Mouse (Mus musculus) forebrain, postnatal 0 days (tissue): ENCODE data around the gene Serpina1c. TPM values are rescaled to one million over a fixed set of nuclear protein-coding genes. Genes with fewer than 3 reads are reported as not detected.
"Not testable (repeated sequence)": the region's sequence is repeated elsewhere in the genome, so short reads cannot be mapped to it uniquely, and the experiment has no call there.

Experiments
- ATAC-seq: fragments of 200-750 bp; cut with Nextera tagmentation; 2 replicates; pipeline ENCODE4 v1.8.0; 2017; ENCODE audit warnings: mild to moderate bottlenecking, moderate library complexity
- DNase-seq: peaks from one replicate; pipeline ENCODE4 v3.0.0-alpha.2; 2015
- H3K27ac ChIP-seq: fragments of 300-500 bp; sonication (generic); 2 replicates; pipeline ENCODE4 v1.5.1; 2014; ENCODE audit warnings: low read depth, mild to moderate bottlenecking, antibody characterized with exemption, low read length, moderate library complexity, mixed read lengths
- H3K27me3 ChIP-seq: fragments of 300-500 bp; sonication (generic); 2 replicates; pipeline ENCODE4 v1.6.1; 2014; ENCODE audit warnings: mild to moderate bottlenecking, low read length, mixed read lengths; ENCODE audit not compliant: insufficient read depth
- H3K36me3 ChIP-seq: fragments of 300-500 bp; sonication (generic); 2 replicates; pipeline ENCODE4 v1.6.1; 2014; ENCODE audit warnings: mild to moderate bottlenecking, moderate library complexity; ENCODE audit not compliant: insufficient read depth
- H3K4me1 ChIP-seq: fragments of 300-500 bp; sonication (generic); 2 replicates; pipeline ENCODE4 v1.6.1; 2014; ENCODE audit warnings: antibody characterized with exemption; ENCODE audit not compliant: insufficient read depth
- H3K4me2 ChIP-seq: fragments of 300-500 bp; sonication (generic); 2 replicates; pipeline ENCODE4 v1.6.1; 2014; ENCODE audit warnings: low read depth, mild to moderate bottlenecking, moderate library complexity
- H3K4me3 ChIP-seq: fragments of 300-500 bp; sonication (generic); 2 replicates; pipeline ENCODE4 v1.5.1; 2014; ENCODE audit warnings: low read depth, low read length, mixed read lengths
- H3K9ac ChIP-seq: fragments of 300-500 bp; sonication (generic); 2 replicates; pipeline ENCODE4 v1.6.1; 2014; ENCODE audit warnings: mild to moderate bottlenecking
- H3K9me3 ChIP-seq: fragments of 300-500 bp; sonication (generic); 2 replicates; pipeline ENCODE4 v1.6.1; 2016; ENCODE audit warnings: low read length
- CTCF ChIP-seq: sonication (generic); IDR thresholded peaks from 2 replicates; pipeline ENCODE4 v1.5.1; 2016; ENCODE audit warnings: antibody characterized with exemption, control low read depth, low read depth
- WGBS: fragments of 180-500 bp; shearing (Covaris S2); extraction: QIAGEN DNeasy Blood & Tissue Kit; methylation state at CpG from one replicate; pipeline ENCODE4 v1.1.7; 2014; 5-methylcytosine and 5-hydroxymethylcytosine counted together
- polyA plus RNA-seq: library from polyadenylated mRNA; unstranded; fragments of >200 nt; fragmentation: Nextera tagmentation; extraction: Ambion mirVana; gene quantifications from 2 replicates; pipeline ENCODE4 v1.2.1, GENCODE M21; 2015
- total RNA-seq: library from RNA; depleted of rRNA; stranded (reverse); fragments of >200 nt; gene quantifications from 2 replicates; pipeline ENCODE4 v1.2.3, GENCODE M21; 2014; rRNA removed

The Serpina1c gene
- total and polyA plus RNA-seq, 2 experiments from 2014 or later = not detected

DNA sequence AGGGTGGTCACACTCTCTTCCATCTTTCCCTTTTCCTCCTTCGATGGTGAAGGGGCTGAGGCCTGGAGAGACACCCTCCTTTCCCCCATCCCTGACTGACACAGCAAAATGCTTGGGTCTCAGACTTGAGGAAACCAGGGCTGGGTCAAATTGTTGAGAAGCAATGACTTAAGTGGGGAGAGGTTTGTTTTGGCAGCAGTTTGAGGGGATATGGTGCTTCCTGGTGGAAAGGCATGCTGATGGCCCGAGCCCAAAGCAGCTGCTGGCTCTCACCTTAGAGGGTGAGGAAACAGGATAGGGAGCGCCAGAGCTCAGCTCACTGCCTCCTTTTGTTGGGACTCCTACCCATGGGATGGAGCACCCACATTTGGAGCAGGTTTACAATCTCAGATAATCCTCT, 43.7 kb downstream of the Serpina1c start:
- Histone ChIP-seq H3K36me3 (no peaks in the 10 kb centered on the region), H3K9me3 (no peaks in the 10 kb centered on the region), H3K9ac (no peak overlapping the region), H3K4me2 (no peak overlapping the region), H3K27me3 (no peaks in the 10 kb centered on the region), H3K27ac (no peak overlapping the region), H3K4me3 (no peak overlapping the region), H3K4me1 (no peaks in the 10 kb centered on the region)
- 67% methylated on average over 3 of the region's 3 CpGs for WGBS
- no peak for TF ChIP-seq CTCF
- DNase-seq (no peak), ATAC-seq (no peak)

- WGBS = 83% methylated on average over 3 of the region's 4 CpGs
- not testable (repeated sequence) for H3K27me3 ChIP-seq, H3K27ac ChIP-seq, H3K9me3 ChIP-seq, H3K4me3 ChIP-seq, ATAC-seq, H3K4me1 ChIP-seq, H3K9ac ChIP-seq, H3K36me3 ChIP-seq, H3K4me2 ChIP-seq, DNase-seq
These were observed 44.1 kb downstream of the Serpina1c start for GRCm38 (mm10) chr12:103860571-103860970.

DNA sequence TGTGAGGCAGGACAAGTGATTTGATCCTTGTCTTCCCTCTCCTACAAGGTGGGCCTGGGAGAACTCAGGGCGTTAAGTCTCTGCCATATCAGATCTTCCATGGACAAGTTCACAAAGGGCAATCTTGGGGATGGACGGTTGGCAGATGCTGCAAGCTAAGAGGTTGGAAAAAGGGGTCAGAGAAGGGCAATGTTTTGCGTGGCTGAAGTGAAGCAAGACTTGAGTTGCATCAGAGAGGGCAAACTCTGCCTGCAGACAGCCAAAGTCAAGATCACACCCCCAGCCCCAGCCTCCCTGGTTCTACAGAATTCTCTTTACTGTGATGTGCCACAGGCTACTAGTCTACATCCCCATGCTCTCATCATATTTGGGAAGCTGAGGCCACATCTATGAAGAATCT, 45.1 kb downstream of the Serpina1c start:
- H3K36me3 ChIP-seq = not testable (repeated sequence)
- WGBS = 78% methylated on average over 3 of the region's 3 CpGs

GRCm38 (mm10) chr12:103853032-103853431, 51.7 kb downstream of the Serpina1c start:
- not testable (repeated sequence) for H3K4me1 ChIP-seq, H3K27ac ChIP-seq, H3K9ac ChIP-seq, H3K4me2 ChIP-seq, H3K27me3 ChIP-seq, DNase-seq, ATAC-seq, H3K4me3 ChIP-seq, H3K9me3 ChIP-seq, H3K36me3 ChIP-seq
- WGBS = 89% methylated on average over 2 of the region's 2 CpGs

More for the DNA sequence above, 45.1 kb downstream of the Serpina1c start:
- not testable (repeated sequence) for H3K4me3 ChIP-seq, H3K27me3 ChIP-seq, DNase-seq, ATAC-seq, H3K4me2 ChIP-seq, H3K9ac ChIP-seq, H3K27ac ChIP-seq, H3K4me1 ChIP-seq, H3K9me3 ChIP-seq

Other genes with a start within 250 kb of the Serpina1c start
- not detected in 2 replicates for gene Serpina6, start 247.7 kb downstream of the Serpina1c start, total RNA-seq
- gene Serpina6, start 247.7 kb downstream of the Serpina1c start, polyA plus RNA-seq = 0.11 TPM in 1 of 2 replicates, not detected in the other
- gene Serpina16, start 228.7 kb downstream of the Serpina1c start, total RNA-seq = not detected in 2 replicates
- gene Serpina16, start 228.7 kb downstream of the Serpina1c start, polyA plus RNA-seq = not detected in 2 replicates
- gene Serpina1f, start 209.4 kb downstream of the Serpina1c start, total RNA-seq = not detected in 2 replicates
- not detected in 2 replicates for gene Serpina1f, start 209.4 kb downstream of the Serpina1c start, polyA plus RNA-seq
- not detected in 2 replicates for gene Serpina1d, start 131.3 kb downstream of the Serpina1c start, total RNA-seq
- gene Serpina1d, start 131.3 kb downstream of the Serpina1c start, polyA plus RNA-seq = not detected in 2 replicates
- gene Serpina1b, start 74.5 kb downstream of the Serpina1c start, total RNA-seq = not detected in 2 replicates
- not detected in 2 replicates for gene Serpina1b, start 74.5 kb downstream of the Serpina1c start, polyA plus RNA-seq
- not detected in 2 replicates for gene Serpina1a, start 41.3 kb downstream of the Serpina1c start, total RNA-seq
- gene Serpina1a, start 41.3 kb downstream of the Serpina1c start, polyA plus RNA-seq = not detected in 2 replicates
- not detected in 2 replicates for gene Serpina1e, start 54.1 kb upstream of the Serpina1c start, total RNA-seq
- gene Serpina1e, start 54.1 kb upstream of the Serpina1c start, polyA plus RNA-seq = not detected in 2 replicates
- not detected in 2 replicates for gene Serpina11, start 85.1 kb upstream of the Serpina1c start, total RNA-seq
- not detected in 2 replicates for gene Serpina11, start 85.1 kb upstream of the Serpina1c start, polyA plus RNA-seq
- gene Serpina9, start 108.9 kb upstream of the Serpina1c start, total RNA-seq = 0.38 TPM in 1 of 2 replicates, not detected in the other
- 0.15 and 0.23 TPM in 2 replicates for gene Serpina9, start 108.9 kb upstream of the Serpina1c start, polyA plus RNA-seq
- not detected in 2 replicates for gene Serpina12, start 139.6 kb upstream of the Serpina1c start, total RNA-seq
- gene Serpina12, start 139.6 kb upstream of the Serpina1c start, polyA plus RNA-seq = not detected in 2 replicates
- gene Serpina5, start 196.2 kb upstream of the Serpina1c start, total RNA-seq = not detected in 2 replicates
- not detected in 2 replicates for gene Serpina5, start 196.2 kb upstream of the Serpina1c start, polyA plus RNA-seq
- gene Serpina3a, start 207.8 kb upstream of the Serpina1c start, total RNA-seq = not detected in 2 replicates
- gene Serpina3a, start 207.8 kb upstream of the Serpina1c start, polyA plus RNA-seq = not detected in 2 replicates
- 0.08 TPM in 1 of 2 replicates, not detected in the other for gene Serpina3b, start 223.1 kb upstream of the Serpina1c start, total RNA-seq
- gene Serpina3b, start 223.1 kb upstream of the Serpina1c start, polyA plus RNA-seq = not detected in 2 replicates
- gene Serpina3c, start 249.0 kb upstream of the Serpina1c start, total RNA-seq = not detected in 2 replicates
- gene Serpina3c, start 249.0 kb upstream of the Serpina1c start, polyA plus RNA-seq = not detected in 2 replicates